Mouse (Mus musculus) urinary bladder, postnatal 36 days (tissue): ENCODE measurements around the gene B3glct.

Experiments used
- DNase-seq, 2 experiments: peaks; one replicate each; pipeline ENCODE4 v3.0.0; 2022; ENCODE audit warnings: low spot score in 2 of 2, mixed read lengths in 1 of 2

B3glct gene

GRCm38 (mm10) chr5:149678100-149678989 lies at the start of gene B3glct:
B3glct (plus strand) TSS chr5:149678230.
- DNase-seq, result peak; percentile 75 to 78

- DNase-seq, result no peak
These were observed 43.5 kb upstream of the B3glct start for GRCm38 (mm10) chr5:149634409-149635035.

DNA sequence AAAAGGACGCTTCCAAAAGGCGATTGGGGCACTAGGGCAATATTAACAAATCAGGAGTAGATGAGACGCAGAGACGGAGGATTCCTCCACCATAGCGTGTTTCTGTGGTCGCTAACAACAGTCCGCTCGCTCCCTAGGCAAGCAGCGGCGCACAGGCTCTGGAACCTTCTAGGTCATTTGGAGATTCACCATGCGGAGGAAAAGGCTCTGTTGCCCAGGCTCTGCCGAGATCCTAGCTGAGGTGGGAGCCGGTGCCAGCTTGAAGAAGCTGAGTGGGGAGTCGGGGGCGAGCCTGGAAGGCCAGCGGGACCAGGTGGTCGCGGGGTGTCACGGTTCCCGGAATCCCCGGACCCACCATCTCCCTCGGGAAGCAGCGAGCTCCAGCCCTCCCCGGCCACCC lies 42.5 kb upstream of the B3glct start:
- DNase-seq, result peak; percentile 10 to 39

DNA sequence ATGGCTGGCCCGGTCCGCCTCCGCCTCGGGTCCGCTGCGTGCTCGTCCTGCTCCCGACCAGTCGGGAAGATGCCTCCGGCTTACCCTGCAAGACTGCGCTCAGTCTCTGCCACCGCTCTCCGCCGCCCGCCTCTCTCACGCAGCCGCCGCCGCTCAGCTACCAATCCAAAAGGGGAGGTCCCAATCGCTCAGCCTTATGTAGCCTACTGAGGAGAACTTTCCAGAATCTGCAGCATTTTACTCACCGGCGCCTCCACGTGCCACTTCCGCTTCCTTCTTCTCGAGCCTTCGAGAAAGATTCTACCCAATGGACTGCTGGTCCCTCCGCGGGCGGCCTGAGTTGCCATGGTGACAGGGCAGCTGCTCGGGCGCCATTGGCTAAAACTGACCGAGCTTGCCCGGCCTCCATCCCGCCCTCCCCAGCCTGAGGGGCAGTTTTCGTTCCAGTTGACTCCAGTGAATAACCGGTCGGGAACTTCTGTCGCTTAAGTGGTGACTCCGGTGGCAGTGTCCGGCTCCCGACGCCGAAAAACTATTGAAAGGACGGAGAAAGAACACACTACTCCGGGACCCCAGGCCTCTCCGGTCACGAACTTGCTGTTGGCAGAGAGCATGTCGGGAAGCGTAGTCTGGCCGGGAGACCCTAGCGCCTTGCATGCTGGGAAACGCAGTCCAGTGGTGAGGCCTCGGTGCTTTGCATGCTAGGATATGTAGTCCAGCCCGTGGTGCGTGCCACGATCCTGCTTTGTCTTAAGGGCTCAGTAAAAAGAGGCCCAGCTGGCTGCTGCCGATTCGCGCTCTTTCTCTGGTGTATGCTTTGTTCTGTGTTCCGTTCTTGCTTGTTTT lies 41.7 kb upstream of the B3glct start, which contains the start of gene Hsph1:
Hsph1 (minus strand) TSS at position 302 of the 846 bp plus-strand sequence.
- DNase-seq, result peak; percentile 96 to 97

DNA sequence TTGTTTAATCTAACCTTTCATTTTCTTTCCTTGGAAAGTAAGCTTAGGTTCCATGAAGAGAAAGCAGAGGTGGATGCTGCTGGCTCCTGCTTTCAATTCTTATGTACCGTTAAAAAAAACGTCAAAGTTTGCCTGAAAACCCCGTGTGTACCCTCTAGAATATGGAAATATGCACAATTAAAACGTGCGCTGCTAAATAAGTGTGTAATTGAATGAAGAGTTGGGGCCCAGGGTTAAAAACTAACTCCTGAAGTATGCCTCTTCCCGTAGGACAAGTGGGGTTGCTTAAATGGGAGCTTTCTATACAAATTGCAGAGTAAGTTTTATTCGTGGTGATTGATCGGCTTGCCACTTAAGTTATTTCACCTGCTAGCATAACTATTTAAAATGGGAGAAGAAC lies 40.7 kb upstream of the B3glct start:
- no peak for DNase-seq

DNA sequence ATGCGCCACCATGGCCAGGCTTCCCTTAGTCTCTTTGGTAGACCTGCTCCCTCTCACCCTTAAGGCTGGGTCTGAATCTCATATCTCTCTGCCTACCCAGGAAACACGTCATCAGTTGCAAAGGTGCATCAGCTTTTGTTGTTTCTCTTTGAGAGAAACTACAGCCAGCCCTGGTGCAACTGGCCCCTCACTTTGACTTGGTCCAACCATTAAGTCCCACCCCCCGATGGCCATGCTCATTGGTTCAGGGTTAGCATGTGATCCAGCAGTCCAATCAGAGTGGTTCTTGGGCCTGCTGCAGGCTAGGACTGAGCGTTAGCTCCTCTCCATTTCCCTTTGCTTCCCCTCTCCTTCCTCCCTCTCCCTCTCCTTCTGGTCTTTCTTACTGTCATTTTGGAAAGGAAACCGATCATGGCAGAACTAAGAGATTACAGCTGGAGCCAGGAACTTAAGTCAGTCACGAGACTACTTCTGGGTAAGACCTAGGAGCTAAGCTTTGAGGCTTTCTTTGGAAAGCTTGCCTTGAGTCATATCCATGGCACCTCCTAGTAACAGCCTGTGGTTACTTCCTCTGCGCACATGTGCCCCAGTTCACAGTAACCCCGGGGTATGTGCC lies 36.6 kb upstream of the B3glct start:
- no peak for DNase-seq

- no peak for DNase-seq
These were observed 35.7 kb upstream of the B3glct start for GRCm38 (mm10) chr5:149642366-149642765.

- DNase-seq, result no peak
These were observed 35.1 kb upstream of the B3glct start for GRCm38 (mm10) chr5:149642783-149643509.

GRCm38 (mm10) chr5:149647367-149648115 lies 30.5 kb upstream of the B3glct start:
- no peak for DNase-seq

DNA sequence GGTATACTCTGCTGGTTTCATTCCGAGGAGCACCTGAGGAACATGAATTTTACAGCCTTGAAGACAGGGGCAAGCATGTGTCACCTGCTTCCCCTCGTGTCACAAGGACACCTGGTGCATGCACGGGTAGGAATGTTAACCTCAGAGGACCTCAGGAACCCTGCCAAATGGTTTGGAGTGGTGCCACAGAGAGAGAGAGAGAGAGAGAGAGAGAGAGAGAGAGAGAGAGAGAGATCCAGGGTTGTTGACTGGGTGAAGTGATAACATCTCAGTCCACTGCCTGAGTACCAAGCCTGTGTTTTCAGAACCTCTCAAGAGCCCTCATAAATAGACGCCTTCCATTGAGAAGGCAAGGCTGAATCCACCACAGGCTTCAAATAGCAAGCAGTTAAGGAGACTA lies 29.8 kb upstream of the B3glct start:
- DNase-seq, result no peak

- no peak for DNase-seq
These were observed 29.1 kb upstream of the B3glct start for GRCm38 (mm10) chr5:149648895-149649406.

DNA sequence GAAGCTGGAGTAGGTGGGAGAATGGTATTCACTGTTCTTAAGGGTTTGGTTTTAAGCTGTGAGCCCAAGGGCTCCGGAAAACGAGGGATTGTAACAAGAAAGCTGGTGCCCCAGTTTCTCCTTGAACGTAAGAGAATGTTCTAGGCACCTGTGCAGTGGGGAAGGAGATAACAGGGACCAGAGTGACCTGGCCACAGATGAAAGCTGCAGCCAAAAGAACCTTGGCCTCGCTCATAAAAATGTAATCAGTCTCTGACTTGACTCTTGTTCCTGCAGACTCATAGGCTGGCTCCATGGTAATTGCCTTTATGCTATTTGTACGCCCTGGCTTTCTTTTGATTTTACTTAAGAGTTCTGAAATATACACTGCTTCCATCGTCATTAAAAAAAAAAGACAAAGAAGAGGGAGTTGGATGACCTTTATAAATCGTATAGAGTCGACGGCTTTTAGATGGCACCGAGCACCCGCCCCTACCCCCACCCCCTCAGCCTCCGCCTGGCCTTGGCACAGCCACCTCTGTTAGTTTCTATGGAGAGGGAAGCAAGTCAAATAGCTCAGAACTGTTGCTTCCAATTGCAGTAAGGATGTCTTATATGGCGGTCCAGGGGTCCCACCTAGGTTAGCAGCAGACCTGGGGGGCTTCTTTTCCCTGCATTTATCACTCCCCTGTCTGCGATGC lies 28.4 kb upstream of the B3glct start:
- DNase-seq, result no peak

GRCm38 (mm10) chr5:149650179-149650553 lies 27.9 kb upstream of the B3glct start:
- no peak for DNase-seq

DNA sequence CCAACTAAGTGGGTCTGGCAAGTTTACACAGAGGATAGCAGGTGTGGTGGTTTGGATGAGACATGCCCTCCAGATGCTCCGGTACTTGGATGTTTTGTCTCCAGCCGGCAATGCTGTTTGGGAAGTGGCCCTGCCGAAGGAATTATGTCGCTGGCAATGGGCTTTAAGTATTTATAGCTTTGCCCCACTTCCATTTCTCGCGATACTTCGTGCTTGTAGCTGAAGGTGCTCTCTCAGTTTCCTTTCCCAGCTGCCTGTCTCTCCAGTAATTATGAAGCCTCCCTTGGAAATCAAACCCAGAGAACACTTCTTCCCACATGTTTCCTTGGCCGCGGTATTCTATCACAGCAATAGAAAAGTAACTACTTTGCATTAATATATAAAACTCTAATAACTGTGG lies 22.4 kb upstream of the B3glct start:
- DNase-seq, result no peak

GRCm38 (mm10) chr5:149658022-149658421 lies 20.0 kb upstream of the B3glct start:
- no peak for DNase-seq

GRCm38 (mm10) chr5:149658741-149659413 lies 19.2 kb upstream of the B3glct start:
- no peak for DNase-seq

- no peak for DNase-seq
These were observed 18.6 kb upstream of the B3glct start for GRCm38 (mm10) chr5:149659414-149659780.

GRCm38 (mm10) chr5:149661428-149661827 lies 16.6 kb upstream of the B3glct start:
- DNase-seq, result no peak

DNA sequence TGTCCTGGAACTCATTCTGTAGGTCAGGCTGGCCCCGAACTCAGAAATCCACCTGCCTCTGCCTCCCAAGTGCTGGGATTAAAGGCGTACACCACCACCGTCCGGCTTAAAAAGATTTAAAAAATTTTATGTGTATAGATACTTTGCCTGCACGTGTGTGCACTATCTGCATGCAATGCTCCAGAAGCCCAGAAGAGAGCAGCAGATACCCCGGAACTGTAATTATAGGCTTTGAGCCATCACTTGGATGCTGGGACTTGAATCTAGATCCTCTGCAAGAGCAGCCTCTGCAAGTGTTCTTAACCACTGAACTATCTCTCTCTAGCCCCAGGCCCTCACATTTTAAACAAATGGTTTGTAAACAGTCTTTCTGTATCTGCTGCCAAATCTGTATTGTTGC lies 15.1 kb upstream of the B3glct start:
- DNase-seq, result no peak
